Mouse (Mus musculus): ENCODE measurements around the gene Ccdc122.

- TF ChIP-seq POLR2A (IDR thresholded peaks at IDR 0.05; ENCODE audit: insufficient read depth, low read depth, low read length) (no peak), CTCF (IDR thresholded peaks at IDR 0.05; ENCODE audit: insufficient read depth, low read depth, low read length) (no peak)
Observed at GRCm38 (mm10) chr14:77017211-77017610, 19.4 kb upstream of the Ccdc122 start.
